Mouse (Mus musculus) liver, embryonic 16.5 days (tissue): Measurements from ENCODE around the gene Sspo. TPM values are rescaled to one million over a fixed set of nuclear protein-coding genes. Genes with fewer than 3 reads are reported as not detected.

Experiments used
- ATAC-seq: fragments of 200-750 bp; cut with Nextera tagmentation; 2 replicates; pipeline ENCODE4 v1.8.0; 2017; ENCODE audit warnings: low read depth, mild to moderate bottlenecking, moderate number of reproducible peaks, moderate library complexity
- H3K27ac ChIP-seq: fragments of 300-500 bp; sonication (generic); 2 replicates; pipeline ENCODE4 v1.5.1; 2014; ENCODE audit warnings: mild to moderate bottlenecking, low read length
- H3K27me3 ChIP-seq: fragments of 300-500 bp; sonication (generic); 2 replicates; pipeline ENCODE4 v1.6.1; 2014; ENCODE audit warnings: low read depth, low read length, mixed read lengths; ENCODE audit not compliant: control insufficient read depth, insufficient read depth
- H3K36me3 ChIP-seq: fragments of 300-500 bp; sonication (generic); 2 replicates; pipeline ENCODE4 v1.6.1; 2014; ENCODE audit warnings: mild to moderate bottlenecking; ENCODE audit not compliant: control insufficient read depth, insufficient read depth
- H3K4me1 ChIP-seq: fragments of 300-500 bp; sonication (generic); 2 replicates; pipeline ENCODE4 v1.6.1; 2014; ENCODE audit warnings: low read depth, low read length, mixed read lengths; ENCODE audit not compliant: control insufficient read depth
- H3K4me2 ChIP-seq: fragments of 300-500 bp; sonication (generic); 2 replicates; pipeline ENCODE4 v1.6.1; 2014; ENCODE audit warnings: low read depth, low read length, mixed read lengths
- H3K4me3 ChIP-seq: fragments of 300-500 bp; sonication (generic); 2 replicates; pipeline ENCODE4 v1.5.1; 2014; ENCODE audit warnings: low read depth, mild to moderate bottlenecking, low read length
- H3K9ac ChIP-seq: fragments of 300-500 bp; sonication (generic); 2 replicates; pipeline ENCODE4 v1.6.1; 2014; ENCODE audit warnings: low read depth, low read length
- H3K9me3 ChIP-seq: fragments of 300-500 bp; sonication (generic); replicated peaks from 2 replicates; pipeline ENCODE4 v1.6.1; 2016; ENCODE audit warnings: low read length; ENCODE audit not compliant: control insufficient read depth
- WGBS: fragments of 180-500 bp; shearing (Covaris S2); extraction: QIAGEN DNeasy Blood & Tissue Kit; methylation state at CpG from one replicate; pipeline ENCODE4 v1.1.7; 2014; ENCODE audit not compliant: insufficient replicate concordance; 5-methylcytosine and 5-hydroxymethylcytosine counted together
- polyA plus RNA-seq: library from polyadenylated mRNA; unstranded; fragments of >200 nt; fragmentation: Nextera tagmentation; extraction: Ambion mirVana; gene quantifications from 2 replicates; pipeline ENCODE4 v1.2.1, GENCODE M21; 2015

Sspo gene
- polyA plus RNA-seq, 1 experiment from 2014 or later, result 0.01 TPM

- Histone ChIP-seq H3K27ac (no peak overlapping the region), H3K27me3 (no peaks in the 10 kb centered on the region), H3K36me3 (no peaks in the 10 kb centered on the region), H3K4me1 (peaks cover 3% of the 10 kb centered on the region), H3K9me3 (no peaks in the 10 kb centered on the region), H3K9ac (no peak overlapping the region), H3K4me2 (no peak overlapping the region), H3K4me3 (no peak overlapping the region)
- no peak for ATAC-seq
- WGBS, result 68% methylated on average over 13 of the region's 13 CpGs
Measured at GRCm38 (mm10) chr6:48464966-48465679, 17.1 kb downstream of the Sspo start.

- ATAC-seq, result peak; percentile 16; the same call in 1 of the 2 replicates
- Histone ChIP-seq H3K27me3 (no peaks in the 10 kb centered on the region), H3K36me3 (no peaks in the 10 kb centered on the region), H3K27ac (no peak overlapping the region), H3K4me2 (no peak overlapping the region), H3K4me3 (no peak overlapping the region), H3K9me3 (no peaks in the 10 kb centered on the region), H3K9ac (no peak overlapping the region), H3K4me1 (peaks cover 3% of the 10 kb centered on the region)
- WGBS, result 37% methylated on average over 6 of the region's 6 CpGs
Measured at GRCm38 (mm10) chr6:48466715-48467114, 18.7 kb downstream of the Sspo start.

GRCm38 (mm10) chr6:48467490-48467889, 19.5 kb downstream of the Sspo start:
- Histone ChIP-seq H3K4me2 (no peak overlapping the region), H3K27ac (no peak overlapping the region), H3K4me3 (no peak overlapping the region), H3K9me3 (no peaks in the 10 kb centered on the region), H3K27me3 (no peaks in the 10 kb centered on the region), H3K9ac (no peak overlapping the region), H3K36me3 (no peaks in the 10 kb centered on the region), H3K4me1 (peaks cover 3% of the 10 kb centered on the region)
- WGBS, result 60% methylated on average over 7 of the region's 7 CpGs
- ATAC-seq, result no peak

GRCm38 (mm10) chr6:48470739-48471138, 22.7 kb downstream of the Sspo start:
- H3K4me1 ChIP-seq, result peaks cover 3% of the 10 kb centered on the region
- H3K36me3 ChIP-seq, result no peaks in the 10 kb centered on the region
- no peak overlapping the region for H3K4me2 ChIP-seq
- H3K27me3 ChIP-seq, result no peaks in the 10 kb centered on the region
- no peak for ATAC-seq
- H3K9me3 ChIP-seq, result no peaks in the 10 kb centered on the region
- H3K27ac ChIP-seq, result no peak overlapping the region
- WGBS, result 53% methylated on average over 2 of the region's 2 CpGs
- H3K4me3 ChIP-seq, result no peak overlapping the region
- no peak overlapping the region for H3K9ac ChIP-seq

GRCm38 (mm10) chr6:48478446-48478845, 30.4 kb downstream of the Sspo start:
- no peak overlapping the region for H3K9ac ChIP-seq
- no peak overlapping the region for H3K4me3 ChIP-seq
- H3K4me2 ChIP-seq, result no peak overlapping the region
- H3K9me3 ChIP-seq, result no peaks in the 10 kb centered on the region
- no peaks in the 10 kb centered on the region for H3K36me3 ChIP-seq
- H3K4me1 ChIP-seq, result no peaks in the 10 kb centered on the region
- 64% methylated on average over 4 of the region's 4 CpGs for WGBS
- no peaks in the 10 kb centered on the region for H3K27me3 ChIP-seq
- no peak overlapping the region for H3K27ac ChIP-seq
- ATAC-seq, result no peak

GRCm38 (mm10) chr6:48482501-48482900, 34.5 kb downstream of the Sspo start:
- no peaks in the 10 kb centered on the region for H3K27me3 ChIP-seq
- ATAC-seq, result no peak
- H3K36me3 ChIP-seq, result no peaks in the 10 kb centered on the region
- no peak overlapping the region for H3K4me2 ChIP-seq
- WGBS, result 59% methylated on average over 5 of the region's 5 CpGs
- H3K4me1 ChIP-seq, result no peaks in the 10 kb centered on the region
- no peak overlapping the region for H3K9ac ChIP-seq
- H3K27ac ChIP-seq, result no peak overlapping the region
- H3K9me3 ChIP-seq, result no peaks in the 10 kb centered on the region
- no peak overlapping the region for H3K4me3 ChIP-seq

GRCm38 (mm10) chr6:48487747-48488725, 40.0 kb downstream of the Sspo start:
- H3K36me3 ChIP-seq, result no peaks in the 10 kb centered on the region
- no peaks in the 10 kb centered on the region for H3K9me3 ChIP-seq
- no peak overlapping the region for H3K9ac ChIP-seq
- H3K4me2 ChIP-seq, result no peak overlapping the region
- H3K4me1 ChIP-seq, result no peaks in the 10 kb centered on the region
- H3K4me3 ChIP-seq, result no peak overlapping the region
- no peak overlapping the region for H3K27ac ChIP-seq
- 5% methylated on average over 16 of the region's 25 CpGs for WGBS
- no peak for ATAC-seq
- no peaks in the 10 kb centered on the region for H3K27me3 ChIP-seq

- WGBS, result 70% methylated on average over 3 of the region's 3 CpGs
- H3K4me3 ChIP-seq, result no peak overlapping the region
- H3K36me3 ChIP-seq, result no peaks in the 10 kb centered on the region
- H3K4me2 ChIP-seq, result no peak overlapping the region
- H3K9ac ChIP-seq, result no peak overlapping the region
- H3K4me1 ChIP-seq, result no peaks in the 10 kb centered on the region
- no peaks in the 10 kb centered on the region for H3K27me3 ChIP-seq
- no peaks in the 10 kb centered on the region for H3K9me3 ChIP-seq
- H3K27ac ChIP-seq, result no peak overlapping the region
- ATAC-seq, result no peak
Measured at GRCm38 (mm10) chr6:48489741-48490140, 41.7 kb downstream of the Sspo start.

GRCm38 (mm10) chr6:48491361-48491760, 43.3 kb downstream of the Sspo start:
- Histone ChIP-seq H3K27ac (no peak overlapping the region), H3K9ac (no peak overlapping the region), H3K4me1 (no peaks in the 10 kb centered on the region), H3K27me3 (no peaks in the 10 kb centered on the region), H3K36me3 (no peaks in the 10 kb centered on the region), H3K4me2 (no peak overlapping the region), H3K4me3 (no peak overlapping the region), H3K9me3 (no peaks in the 10 kb centered on the region)
- WGBS, result 45% methylated on average over 9 of the region's 9 CpGs
- no peak for ATAC-seq
